Mouse (Mus musculus) heart, embryonic 16.5 days (tissue): ENCODE results near the gene Ugt1a5. TPM values are rescaled to one million over a fixed set of nuclear protein-coding genes. Genes with fewer than 3 reads are reported as not detected.

Experiments used
- ATAC-seq: fragments of 200-750 bp; cut with Nextera tagmentation; replicated peaks from 2 replicates; pipeline ENCODE4 v1.8.0; 2017; ENCODE audit warnings: moderate number of reproducible peaks; ENCODE audit not compliant: insufficient read depth, low FRiP score; ENCODE audit errors: extremely low read depth
- H3K27ac ChIP-seq: fragments of 300-500 bp; sonication (generic); 2 replicates; pipeline ENCODE4 v1.5.1; 2014; ENCODE audit warnings: mild to moderate bottlenecking, low read length, control low read depth, moderate library complexity
- H3K27me3 ChIP-seq: fragments of 300-500 bp; sonication (generic); 2 replicates; pipeline ENCODE4 v1.6.1; 2014; ENCODE audit warnings: low read length, mixed read lengths; ENCODE audit not compliant: control insufficient read depth, insufficient read depth
- H3K36me3 ChIP-seq: fragments of 300-500 bp; sonication (generic); 2 replicates; pipeline ENCODE4 v1.6.1; 2014; ENCODE audit not compliant: control insufficient read depth, insufficient read depth
- H3K4me1 ChIP-seq: fragments of 300-500 bp; sonication (generic); 2 replicates; pipeline ENCODE4 v1.6.1; 2014; ENCODE audit warnings: low read length, mixed read lengths; ENCODE audit not compliant: control insufficient read depth, insufficient read depth
- H3K4me2 ChIP-seq: fragments of 300-500 bp; sonication (generic); 2 replicates; pipeline ENCODE4 v1.6.1; 2014; ENCODE audit warnings: low read depth, mild to moderate bottlenecking, control low read depth, low read length
- H3K4me3 ChIP-seq: fragments of 300-500 bp; sonication (generic); 2 replicates; pipeline ENCODE4 v1.5.1; 2014; ENCODE audit warnings: mild to moderate bottlenecking, control low read depth, low read length
- H3K9ac ChIP-seq: fragments of 300-500 bp; sonication (generic); 2 replicates; pipeline ENCODE4 v1.6.1; 2014; ENCODE audit warnings: low read length, control low read depth
- H3K9me3 ChIP-seq: fragments of 300-500 bp; sonication (generic); replicated peaks from 2 replicates; pipeline ENCODE4 v1.6.1; 2016; ENCODE audit warnings: low read length; ENCODE audit not compliant: control insufficient read depth
- WGBS: fragments of 180-500 bp; shearing (Covaris S2); extraction: QIAGEN DNeasy Blood & Tissue Kit; methylation state at CpG from one replicate; pipeline ENCODE4 v1.1.7; 2014; 5-methylcytosine and 5-hydroxymethylcytosine counted together
- polyA plus RNA-seq: library from polyadenylated mRNA; unstranded; fragments of >200 nt; fragmentation: Nextera tagmentation; extraction: Ambion mirVana; gene quantifications from 2 replicates; pipeline ENCODE4 v1.2.1, GENCODE M21; 2015

Gene Ugt1a5
- polyA plus RNA-seq, 1 experiment from 2014 or later, result not detected

- Histone ChIP-seq H3K4me3 (no peak within 1 kb of the TSS), H3K9ac (no peak within 1 kb of the TSS), H3K4me1 (no peaks in the 10 kb centered on the region), H3K4me2 (no peak within 1 kb of the TSS), H3K27me3 (no peaks in the 10 kb centered on the region), H3K9me3 (peaks cover 50% of the 10 kb centered on the region), H3K27ac (no peak within 1 kb of the TSS), H3K36me3 (no peaks in the 10 kb centered on the region)
- 61% methylated on average over 8 of the region's 8 CpGs for WGBS
- no peak for ATAC-seq
These were observed 46.0 kb downstream of the Ugt1a5 start, which contains the start of gene Ugt1a1 for GRCm38 (mm10) chr1:88211812-88212211. Gene Ugt1a1, plus strand, starts transcription at chr1:88211959.

GRCm38 (mm10) chr1:88212341-88213045, 46.7 kb downstream of the Ugt1a5 start:
- no peak overlapping the region for H3K27ac ChIP-seq
- WGBS, result 55% methylated on average over 8 of the region's 8 CpGs
- no peaks in the 10 kb centered on the region for H3K27me3 ChIP-seq
- H3K9me3 ChIP-seq, result peaks cover 57% of the 10 kb centered on the region
- no peak overlapping the region for H3K4me2 ChIP-seq
- H3K4me3 ChIP-seq, result no peak overlapping the region
- no peaks in the 10 kb centered on the region for H3K36me3 ChIP-seq
- ATAC-seq, result peak; percentile 5; the same call in 1 of the 2 replicates
- H3K4me1 ChIP-seq, result no peaks in the 10 kb centered on the region
- no peak overlapping the region for H3K9ac ChIP-seq

GRCm38 (mm10) chr1:88213061-88213460, 47.2 kb downstream of the Ugt1a5 start:
- H3K4me2 ChIP-seq, result no peak overlapping the region
- H3K9ac ChIP-seq, result no peak overlapping the region
- H3K4me1 ChIP-seq, result no peaks in the 10 kb centered on the region
- H3K36me3 ChIP-seq, result no peaks in the 10 kb centered on the region
- H3K9me3 ChIP-seq, result peaks cover 59% of the 10 kb centered on the region
- no peak for ATAC-seq
- no peak overlapping the region for H3K27ac ChIP-seq
- no peak overlapping the region for H3K4me3 ChIP-seq
- no peaks in the 10 kb centered on the region for H3K27me3 ChIP-seq
- WGBS, result 68% methylated on average over 1 of the region's 1 CpGs

GRCm38 (mm10) chr1:88213766-88214461, 48.1 kb downstream of the Ugt1a5 start:
- no peak overlapping the region for H3K4me2 ChIP-seq
- no peaks in the 10 kb centered on the region for H3K36me3 ChIP-seq
- peaks cover 59% of the 10 kb centered on the region for H3K9me3 ChIP-seq
- H3K27ac ChIP-seq, result no peak overlapping the region
- H3K27me3 ChIP-seq, result no peaks in the 10 kb centered on the region
- peak; percentile 6; the same call in 1 of the 2 replicates for ATAC-seq
- 67% methylated on average over 2 of the region's 2 CpGs for WGBS
- H3K4me3 ChIP-seq, result no peak overlapping the region
- H3K9ac ChIP-seq, result no peak overlapping the region
- no peaks in the 10 kb centered on the region for H3K4me1 ChIP-seq

- H3K4me3 ChIP-seq, result no peak overlapping the region
- no peak overlapping the region for H3K9ac ChIP-seq
- no peak for ATAC-seq
- no peaks in the 10 kb centered on the region for H3K36me3 ChIP-seq
- WGBS, result 65% methylated on average over 2 of the region's 2 CpGs
- no peaks in the 10 kb centered on the region for H3K4me1 ChIP-seq
- no peaks in the 10 kb centered on the region for H3K27me3 ChIP-seq
- H3K27ac ChIP-seq, result no peak overlapping the region
- H3K9me3 ChIP-seq, result peaks cover 59% of the 10 kb centered on the region
- no peak overlapping the region for H3K4me2 ChIP-seq
These were observed 48.7 kb downstream of the Ugt1a5 start for GRCm38 (mm10) chr1:88214462-88214952.

- H3K4me1 ChIP-seq, result no peaks in the 10 kb centered on the region
- H3K27me3 ChIP-seq, result no peaks in the 10 kb centered on the region
- no peak for ATAC-seq
- no peaks in the 10 kb centered on the region for H3K36me3 ChIP-seq
- H3K4me3 ChIP-seq, result no peak overlapping the region
- peaks cover 59% of the 10 kb centered on the region for H3K9me3 ChIP-seq
- no peak overlapping the region for H3K4me2 ChIP-seq
- WGBS, result 61% methylated on average over 10 of the region's 10 CpGs
- H3K9ac ChIP-seq, result no peak overlapping the region
- no peak overlapping the region for H3K27ac ChIP-seq
These were observed 49.9 kb downstream of the Ugt1a5 start for GRCm38 (mm10) chr1:88215466-88216380.

GRCm38 (mm10) chr1:88216551-88216950, 50.7 kb downstream of the Ugt1a5 start:
- Histone ChIP-seq H3K27ac (no peak overlapping the region), H3K9me3 (peaks cover 56% of the 10 kb centered on the region), H3K4me3 (no peak overlapping the region), H3K27me3 (no peaks in the 10 kb centered on the region), H3K9ac (no peak overlapping the region), H3K4me2 (no peak overlapping the region), H3K4me1 (no peaks in the 10 kb centered on the region), H3K36me3 (no peaks in the 10 kb centered on the region)
- ATAC-seq, result no peak
- 55% methylated on average over 2 of the region's 2 CpGs for WGBS

- Histone ChIP-seq H3K9ac (no peak overlapping the region), H3K27ac (no peak overlapping the region), H3K4me2 (no peak overlapping the region), H3K4me1 (no peaks in the 10 kb centered on the region), H3K27me3 (no peaks in the 10 kb centered on the region), H3K36me3 (no peaks in the 10 kb centered on the region), H3K4me3 (no peak overlapping the region), H3K9me3 (peaks cover 50% of the 10 kb centered on the region)
- WGBS, result 58% methylated on average over 2 of the region's 2 CpGs
- no peak for ATAC-seq
These were observed 51.3 kb downstream of the Ugt1a5 start for GRCm38 (mm10) chr1:88217144-88217543.
